Mouse (Mus musculus): Measurements from ENCODE around the gene Otos.

- no peak for TF ChIP-seq CTCF (conservative IDR thresholded peaks at IDR 0.05; ENCODE audit: low read length)
- no peak for TF ChIP-seq POU5F1 (IDR thresholded peaks at IDR 0.05; ENCODE audit: borderline replicate concordance, low read length)
- TF ChIP-seq NANOG (IDR thresholded peaks at IDR 0.05; ENCODE audit: borderline replicate concordance, low read length): no peak
These were observed 5.0 kb downstream of the Otos start for GRCm38 (mm10) chr1:92643691-92644090.

All from E14TG2a.4 (cell line).